Mouse (Mus musculus): ENCODE data around the gene Kctd14.
"Not testable (repeated sequence)": the region's sequence is repeated elsewhere in the genome, so short reads cannot be mapped to it uniquely, and the experiment has no call there.

Kctd14 gene
- long read RNA-seq, experiment 1, partial matches to known transcripts, result 0 of 4 reads
- long read RNA-seq, experiment 1, other reads (novel, unspliced or antisense), result 0 of 4 reads
- long read RNA-seq, experiment 2, partial matches to known transcripts, result 0 of 4 reads
- long read RNA-seq, experiment 2, other reads (novel, unspliced or antisense), result 3 of 4 reads

GRCm38 (mm10) chr7:97451023-97451422, at the start of gene Kctd14:
TSS of gene Kctd14 (plus strand) at chr7:97451323.
- intact Hi-C loops (cut with DNase I), result not testable (repeated sequence)

- intact Hi-C loops (cut with DNase I), result no loop called here
These were observed 44.0 kb upstream of the Kctd14 start for GRCm38 (mm10) chr7:97407145-97407544.

- intact Hi-C loops (cut with DNase I), result no loop called here
These were observed 40.0 kb upstream of the Kctd14 start for GRCm38 (mm10) chr7:97411106-97411505.

- intact Hi-C loops (cut with DNase I), result no loop called here
These were observed 39.5 kb upstream of the Kctd14 start for GRCm38 (mm10) chr7:97411575-97411974.

GRCm38 (mm10) chr7:97413981-97414380, 37.1 kb upstream of the Kctd14 start:
- intact Hi-C loops (cut with DNase I), result no loop called here

GRCm38 (mm10) chr7:97414426-97414825, 36.7 kb upstream of the Kctd14 start:
- intact Hi-C loops (cut with DNase I), result no loop called here

GRCm38 (mm10) chr7:97414915-97415687, 36.0 kb upstream of the Kctd14 start:
- intact Hi-C loops (cut with DNase I), result no loop called here

- intact Hi-C loops (cut with DNase I), result no loop called here
These were observed 34.6 kb upstream of the Kctd14 start for GRCm38 (mm10) chr7:97416473-97416872.

GRCm38 (mm10) chr7:97416906-97417777, 34.0 kb upstream of the Kctd14 start, which contains the start of gene Thrsp:
TSS of gene Thrsp (minus strand) at chr7:97417730.
- intact Hi-C loops (cut with DNase I), result no loop called here

GRCm38 (mm10) chr7:97418717-97419116, 32.4 kb upstream of the Kctd14 start:
- intact Hi-C loops (cut with DNase I), result no loop called here

GRCm38 (mm10) chr7:97419163-97419562, 32.0 kb upstream of the Kctd14 start:
- intact Hi-C loops (cut with DNase I), result no loop called here

GRCm38 (mm10) chr7:97420406-97420805, 30.7 kb upstream of the Kctd14 start:
- intact Hi-C loops (cut with DNase I), result loop anchor here (10.0 kb wide), 1 partner anchor 164 kb away; no protein-coding TSS in a partner anchor

GRCm38 (mm10) chr7:97420958-97421651, 30.0 kb upstream of the Kctd14 start:
- intact Hi-C loops (cut with DNase I), result loop anchor here (10.0 kb wide), 1 partner anchor 164 kb away; no protein-coding TSS in a partner anchor

- intact Hi-C loops (cut with DNase I), result loop anchor here (10.0 kb wide), 1 partner anchor 161 kb away; no protein-coding TSS in a partner anchor
These were observed 27.4 kb upstream of the Kctd14 start for GRCm38 (mm10) chr7:97423754-97424153.

- intact Hi-C loops (cut with DNase I), result loop anchor here (5.0 to 10.0 kb wide), 3 partner anchors 58 to 253 kb away; partner anchors contain the start of gene Ints4
These were observed 26.4 kb upstream of the Kctd14 start for GRCm38 (mm10) chr7:97424621-97425245.

GRCm38 (mm10) chr7:97426566-97426965, 24.6 kb upstream of the Kctd14 start:
- intact Hi-C loops (cut with DNase I), result loop anchor here (5.0 to 10.0 kb wide), 3 partner anchors 56 to 251 kb away; partner anchors contain the start of gene Ints4

- intact Hi-C loops (cut with DNase I), result loop anchor here (5.0 to 10.0 kb wide), 3 partner anchors 55 to 250 kb away; partner anchors contain the start of gene Ints4
These were observed 23.8 kb upstream of the Kctd14 start for GRCm38 (mm10) chr7:97427296-97427695.

- intact Hi-C loops (cut with DNase I), result loop anchor here (5.0 to 10.0 kb wide), 3 partner anchors 54 to 249 kb away; partner anchors contain the start of gene Ints4
These were observed 23.2 kb upstream of the Kctd14 start for GRCm38 (mm10) chr7:97427778-97428420.

- intact Hi-C loops (cut with DNase I), result loop anchor here (5.0 to 10.0 kb wide), 3 partner anchors 53 to 248 kb away; partner anchors contain the start of gene Ints4
These were observed 21.4 kb upstream of the Kctd14 start for GRCm38 (mm10) chr7:97429705-97430104.
